Mouse (Mus musculus) gastrocnemius, postnatal 25 days (tissue): ENCODE data around the gene Knstrn. TPM values are rescaled to one million over a fixed set of nuclear protein-coding genes. Genes with fewer than 3 reads are reported as not detected.

Source experiments
- DNase-seq: peaks from one replicate; pipeline ENCODE4 v3.0.0; 2022
- total RNA-seq, 2 experiments: library from RNA; stranded (reverse); gene quantifications; 1 replicate in 1 of 2; 2 replicates in 1 of 2; pipeline ENCODE4 v1.2.3; 2021

Gene Knstrn
- total RNA-seq, 2 experiments from 2014 or later: 0.92 to 1.3 TPM

- peak; percentile 63 for DNase-seq
These were observed 23.0 kb upstream of the Knstrn start for GRCm38 (mm10) chr2:118790551-118791525.

GRCm38 (mm10) chr2:118791591-118792258 lies 22.1 kb upstream of the Knstrn start:
- no peak for DNase-seq

- peak; percentile 61 for DNase-seq
These were observed 21.6 kb upstream of the Knstrn start for GRCm38 (mm10) chr2:118792259-118792613.

GRCm38 (mm10) chr2:118793636-118794035 lies 20.2 kb upstream of the Knstrn start:
- no peak for DNase-seq

- no peak for DNase-seq
These were observed 11.2 kb upstream of the Knstrn start for GRCm38 (mm10) chr2:118802542-118803118.

- DNase-seq: no peak
These were observed 9.3 kb upstream of the Knstrn start for GRCm38 (mm10) chr2:118804474-118804873.

- DNase-seq: no peak
These were observed 8.7 kb upstream of the Knstrn start for GRCm38 (mm10) chr2:118805137-118805536.

GRCm38 (mm10) chr2:118805756-118806155 lies 8.0 kb upstream of the Knstrn start:
- DNase-seq: no peak

GRCm38 (mm10) chr2:118806860-118807259 lies 6.9 kb upstream of the Knstrn start:
- DNase-seq: peak; percentile 79

GRCm38 (mm10) chr2:118810861-118811260 lies 2.9 kb upstream of the Knstrn start:
- DNase-seq: no peak

GRCm38 (mm10) chr2:118812724-118813123 lies 1.1 kb upstream of the Knstrn start:
- DNase-seq: no peak

GRCm38 (mm10) chr2:118822800-118823199 lies 9.0 kb downstream of the Knstrn start:
- DNase-seq: no peak

- no peak for DNase-seq
These were observed 10.6 kb downstream of the Knstrn start for GRCm38 (mm10) chr2:118824396-118824795.

- no peak for DNase-seq
These were observed 15.3 kb downstream of the Knstrn start for GRCm38 (mm10) chr2:118829096-118829495.

GRCm38 (mm10) chr2:118834061-118834460 lies 20.3 kb downstream of the Knstrn start:
- DNase-seq: no peak

- no peak for DNase-seq
These were observed 21.3 kb downstream of the Knstrn start for GRCm38 (mm10) chr2:118835115-118835514.

GRCm38 (mm10) chr2:118838330-118838729 lies 24.5 kb downstream of the Knstrn start:
- no peak for DNase-seq

- DNase-seq: no peak
These were observed 27.4 kb downstream of the Knstrn start for GRCm38 (mm10) chr2:118841186-118841585.

- no peak for DNase-seq
These were observed 28.0 kb downstream of the Knstrn start for GRCm38 (mm10) chr2:118841774-118842173.

GRCm38 (mm10) chr2:118844427-118844826 lies 30.6 kb downstream of the Knstrn start:
- no peak for DNase-seq

GRCm38 (mm10) chr2:118846246-118846645 lies 32.4 kb downstream of the Knstrn start:
- no peak for DNase-seq

- DNase-seq: no peak
These were observed 38.0 kb downstream of the Knstrn start for GRCm38 (mm10) chr2:118851756-118852155.
